Mouse (Mus musculus): Measurements from ENCODE around the gene Dynlt1f.
"Not testable (repeated sequence)": the region's sequence is repeated elsewhere in the genome, so short reads cannot be mapped to it uniquely, and the experiment has no call there.

GRCm38 (mm10) chr17:6640044-6640637 lies 15.6 kb downstream of the Dynlt1f start:
- TF ChIP-seq CTCF (IDR thresholded peaks at IDR 0.05; ENCODE audit: insufficient read depth, low read length); POLR2A (IDR thresholded peaks at IDR 0.05; ENCODE audit: borderline replicate concordance, extremely low read depth, low read depth, low read length): not testable (repeated sequence)

Data from lung, adult 2 months (tissue).